Mouse (Mus musculus): ENCODE measurements around the gene Atp6v1a.
A peak's percentile ranks its signal among the peaks of the same experiment; 100 is the strongest.

Atp6v1a gene

DNA sequence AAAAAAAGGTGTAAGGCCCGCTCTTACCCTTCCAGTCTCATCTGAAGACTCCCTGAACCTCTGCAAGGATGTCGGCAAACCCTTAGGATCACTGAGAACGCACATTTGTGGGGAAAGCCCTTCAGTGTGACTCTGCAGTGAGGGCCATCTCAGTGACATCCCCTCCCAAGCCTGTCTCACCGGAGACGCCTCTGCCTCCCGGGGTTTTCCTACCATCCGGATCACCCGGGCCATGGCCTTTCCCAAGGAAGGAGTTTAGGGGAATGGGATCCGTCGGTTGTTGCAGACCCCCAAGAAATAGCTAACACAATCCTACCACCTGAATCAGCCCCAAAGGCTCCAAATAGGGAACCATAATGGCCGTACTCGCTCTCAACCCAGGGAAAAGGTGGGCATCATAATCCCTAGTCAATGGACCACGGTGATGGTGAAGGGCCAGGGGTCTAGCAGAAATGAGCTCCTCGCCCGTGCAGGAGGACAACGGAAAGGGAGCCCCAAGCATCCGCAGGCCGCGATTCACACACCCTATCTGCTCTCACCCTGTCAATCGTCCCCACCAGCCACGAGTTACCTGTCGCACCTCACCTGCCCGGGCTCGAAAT is 1.0 kb downstream of the Atp6v1a start:
- no peak for DNase-seq (ENCODE audit: low spot score in 2 of 2)

DNA sequence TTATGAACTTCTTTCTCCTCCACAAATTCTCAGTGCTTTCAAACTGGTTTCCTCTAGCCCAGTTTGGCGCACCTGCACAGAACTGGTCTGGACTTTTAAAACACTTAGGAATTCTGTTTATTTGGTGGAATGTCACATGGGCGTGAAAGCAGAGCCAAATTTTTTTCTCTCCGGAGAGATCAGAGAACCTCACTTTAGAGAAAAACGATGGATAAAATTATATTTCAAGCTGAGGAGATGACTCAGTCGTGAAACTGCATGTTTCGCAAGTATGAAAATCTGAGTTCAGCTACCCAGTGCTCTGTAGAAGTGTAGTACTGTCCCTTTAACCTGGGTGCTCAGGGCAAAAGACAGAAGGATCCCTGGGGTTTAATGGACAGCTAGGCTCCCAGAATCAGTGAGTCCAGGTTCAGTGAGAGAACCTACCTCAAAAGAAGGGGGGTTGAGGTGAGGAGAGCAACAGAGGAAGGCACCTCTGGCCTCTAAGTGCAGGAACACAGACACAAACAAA is 2.9 kb downstream of the Atp6v1a start:
- no peak for DNase-seq (ENCODE audit: low spot score in 2 of 2)

DNA sequence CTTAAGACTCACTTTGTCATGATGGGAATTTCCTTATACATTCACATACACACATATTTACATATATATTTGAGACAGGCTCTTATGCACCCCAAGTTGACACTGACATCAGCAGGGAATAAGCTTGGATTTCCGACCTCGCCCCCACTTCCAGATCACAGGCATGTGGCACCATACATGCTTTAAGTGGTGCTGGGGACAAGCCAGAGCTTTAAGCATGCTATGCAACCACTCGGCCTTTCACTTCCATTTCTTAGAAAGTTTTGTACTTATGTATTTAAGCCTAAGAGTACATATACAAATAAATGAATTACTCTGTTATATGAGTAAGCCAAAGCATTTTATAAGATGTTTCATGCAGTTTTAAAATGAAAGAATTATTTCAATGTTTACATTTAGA is 6.3 kb downstream of the Atp6v1a start:
- no peak for DNase-seq (ENCODE audit: low spot score in 2 of 2)

DNA sequence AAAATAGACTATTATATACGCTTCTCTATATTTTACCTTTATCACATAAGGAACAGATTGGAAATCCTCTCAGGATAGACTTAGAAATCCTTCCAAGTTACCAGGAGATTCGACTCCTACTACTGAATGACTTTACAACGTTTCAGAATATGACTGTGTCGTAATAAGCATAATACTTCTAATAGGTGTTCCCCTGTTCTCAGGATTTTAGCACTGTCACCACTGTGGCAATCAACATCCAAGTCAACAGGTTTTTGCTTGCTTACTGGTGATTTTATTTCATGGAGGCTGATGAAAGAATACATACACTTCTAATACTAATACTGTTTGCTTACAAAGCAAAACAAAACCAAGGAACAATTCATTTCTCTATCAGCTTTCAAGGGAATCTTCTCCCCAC is 7.2 kb downstream of the Atp6v1a start:
- no peak for DNase-seq (ENCODE audit: low spot score in 2 of 2)

DNA sequence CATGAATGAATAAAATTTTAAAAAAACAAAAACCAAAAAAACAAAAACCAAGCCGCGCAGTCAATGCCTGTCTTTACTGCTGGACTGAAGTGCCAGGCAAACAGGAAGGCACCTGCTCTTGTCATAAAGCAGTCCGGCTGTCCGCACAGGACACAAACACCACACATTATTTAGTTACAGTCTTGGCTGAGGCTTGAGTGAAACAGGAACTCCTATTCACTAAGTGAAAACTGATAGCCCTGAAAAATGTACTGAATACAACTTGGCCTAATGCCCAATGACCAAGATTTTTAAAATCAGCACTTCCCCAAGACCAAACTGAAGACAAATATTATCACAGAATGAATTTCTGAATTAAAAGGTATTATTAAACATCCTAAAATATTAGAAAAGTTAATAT is 13.1 kb downstream of the Atp6v1a start:
- no peak for DNase-seq (ENCODE audit: low spot score in 2 of 2)

DNA sequence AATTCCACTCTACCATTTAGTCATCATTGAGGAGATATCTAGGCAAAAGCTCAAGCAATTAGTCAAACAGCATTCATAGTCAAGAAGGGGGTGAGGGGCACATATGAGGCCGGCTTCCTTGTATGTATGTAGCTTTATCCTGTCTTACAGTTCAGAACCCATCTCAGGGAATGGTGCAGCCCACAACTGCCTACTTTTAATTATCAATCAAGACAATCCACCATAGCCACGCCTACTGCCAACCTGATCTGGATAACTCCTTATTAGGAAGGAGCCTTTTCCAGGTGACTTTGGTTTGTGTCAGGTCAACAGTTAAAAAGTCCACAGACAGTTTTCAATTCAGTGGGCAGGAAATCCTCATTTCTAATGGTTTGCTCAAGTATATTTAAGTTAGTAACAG is 14.1 kb downstream of the Atp6v1a start:
- no peak for DNase-seq (ENCODE audit: low spot score in 2 of 2)

DNA sequence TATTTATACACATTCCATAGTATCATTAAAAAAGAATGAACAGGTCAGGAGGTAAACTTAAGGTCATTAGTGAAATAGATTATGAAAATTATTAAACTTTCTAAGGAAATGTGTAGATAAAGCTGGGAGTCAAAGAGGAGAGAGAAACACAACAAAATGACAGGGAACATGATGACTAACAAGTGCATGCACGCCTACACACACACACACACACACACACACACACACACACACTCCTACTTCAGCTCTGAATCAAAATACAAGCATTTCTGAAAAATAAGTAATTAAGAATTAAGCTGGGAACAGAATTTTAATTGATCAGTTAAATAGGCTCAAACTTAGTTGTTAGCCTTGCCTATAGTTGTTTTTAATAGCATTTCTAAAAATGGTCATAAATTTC is 14.8 kb downstream of the Atp6v1a start:
- no peak for DNase-seq (ENCODE audit: low spot score in 2 of 2)

DNA sequence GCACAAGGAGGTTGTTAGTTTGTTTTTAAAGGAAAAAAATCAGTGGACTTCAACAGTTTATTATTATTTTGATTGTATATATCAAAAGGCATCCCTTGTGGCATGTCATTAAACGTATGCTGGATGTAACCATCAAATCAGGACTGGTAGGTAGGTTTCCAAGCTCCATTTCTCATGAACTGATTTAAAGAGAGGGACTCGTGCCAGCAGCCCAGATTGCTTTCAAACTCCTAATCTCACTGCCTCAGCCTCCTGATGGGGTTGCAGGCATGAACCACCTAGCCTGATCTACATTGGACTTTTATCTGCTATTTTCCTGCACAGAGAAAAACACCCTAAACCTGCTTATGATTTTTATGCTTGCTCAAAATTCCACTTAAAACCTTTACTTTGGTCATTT is 15.7 kb downstream of the Atp6v1a start:
- no peak for DNase-seq (ENCODE audit: low spot score in 2 of 2)

DNA sequence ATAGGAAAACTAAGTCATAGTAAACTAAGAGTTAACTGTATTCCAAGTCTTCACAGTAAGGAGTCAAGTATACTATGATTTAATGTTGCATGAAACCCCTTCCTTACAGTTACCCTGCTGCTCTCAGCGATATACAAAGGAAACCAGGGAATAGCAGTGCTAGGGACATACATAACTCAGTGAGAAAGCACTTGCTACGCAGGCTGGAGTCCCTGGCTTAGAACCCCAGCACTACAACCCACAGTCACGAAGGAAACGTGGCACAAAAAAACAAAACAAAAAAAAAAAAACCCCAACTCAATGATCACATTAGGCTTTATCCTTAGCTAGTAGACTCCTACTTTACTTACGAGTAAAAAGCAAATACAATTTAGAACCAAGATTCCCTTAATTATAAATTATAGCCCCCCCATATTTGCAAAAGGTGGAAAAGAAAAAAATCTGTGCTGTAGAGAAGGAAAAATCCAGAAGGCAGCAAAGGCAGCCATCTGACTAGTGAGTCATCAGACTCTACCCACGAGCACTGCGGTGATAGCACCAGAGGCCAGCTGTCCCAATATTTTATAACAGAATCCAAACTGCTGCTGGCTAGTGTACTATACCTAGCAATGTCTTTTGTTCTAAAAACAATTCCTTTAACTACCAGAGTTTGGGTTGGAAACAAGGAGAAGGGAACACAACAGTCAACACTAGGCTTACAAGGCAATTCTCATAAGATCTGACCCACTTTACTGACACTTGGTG is 16.4 kb downstream of the Atp6v1a start:
- DNase-seq (ENCODE audit: low spot score in 2 of 2) = peak in 1 of 2 experiments; percentile 76

DNA sequence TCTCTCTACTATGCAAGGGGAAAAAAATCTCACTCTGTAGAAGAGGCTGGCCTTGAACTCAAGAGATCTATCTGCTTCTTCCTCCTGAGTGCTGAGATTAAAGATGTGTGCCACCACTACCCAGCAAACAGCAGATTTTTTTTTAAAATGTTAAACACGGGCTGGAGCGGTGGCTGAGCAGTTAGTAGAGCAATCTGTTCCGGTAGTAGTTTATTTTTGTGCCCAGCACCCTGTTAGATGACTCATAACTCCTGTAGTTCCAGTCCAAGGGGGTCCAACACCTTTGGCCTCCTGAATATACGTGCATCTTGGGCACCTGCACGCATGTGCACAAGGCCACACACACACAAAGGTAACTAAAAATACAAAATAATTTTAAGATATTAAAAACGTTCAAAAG is 16.9 kb downstream of the Atp6v1a start:
- DNase-seq (ENCODE audit: low spot score in 2 of 2) = no peak

DNA sequence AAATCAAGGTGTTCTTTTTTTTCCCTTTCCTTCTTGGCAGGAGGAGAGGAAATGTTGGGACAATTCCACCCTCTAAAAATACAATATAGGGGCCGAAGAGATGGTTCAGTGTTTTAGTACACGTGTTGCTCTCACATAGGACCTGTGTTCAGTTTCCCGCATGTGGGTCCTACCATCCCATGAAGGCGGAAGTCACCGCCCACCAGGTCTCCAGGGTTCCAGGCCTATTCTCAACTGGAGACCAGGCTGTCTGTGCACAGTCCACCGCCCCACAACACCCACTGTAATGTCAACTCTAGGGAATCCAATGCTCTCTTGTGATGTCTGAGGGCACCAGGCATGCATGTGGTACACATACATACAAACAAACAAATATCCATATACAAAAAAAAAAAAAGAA is 17.4 kb downstream of the Atp6v1a start:
- no peak for DNase-seq (ENCODE audit: low spot score in 2 of 2)

DNA sequence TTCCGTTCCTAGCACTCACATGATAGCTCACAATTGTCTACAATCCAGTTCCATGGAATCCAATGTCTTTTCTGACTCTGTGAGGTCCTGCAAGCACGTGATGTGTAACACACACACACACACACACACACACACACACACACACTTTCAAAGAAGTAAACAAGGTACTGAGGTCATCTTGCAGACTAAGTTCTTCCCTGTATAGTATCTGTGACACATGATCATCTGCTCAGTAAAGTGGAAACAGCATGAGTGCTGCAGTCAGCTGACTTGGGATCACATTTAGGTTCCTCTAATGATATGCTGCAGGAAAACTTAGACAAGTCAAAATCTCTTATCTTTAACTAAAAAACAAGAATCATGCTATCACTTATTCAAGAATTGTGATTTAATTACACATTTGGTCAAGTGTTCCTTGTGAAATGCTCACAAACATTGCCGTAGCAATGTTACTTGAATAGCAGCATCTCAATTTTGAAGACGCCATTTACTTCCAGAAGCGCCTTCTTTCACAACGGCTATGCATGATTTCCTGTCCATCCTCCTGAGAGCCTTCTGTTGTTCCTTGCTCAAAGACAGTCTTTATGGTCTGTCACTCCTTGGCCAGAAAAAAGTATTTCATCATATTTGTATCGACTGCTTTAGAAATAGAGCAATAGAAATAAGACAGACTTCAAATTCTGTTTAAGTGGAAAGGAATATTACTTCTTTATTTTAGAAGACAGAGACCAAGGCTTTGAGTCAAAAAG is 19.6 kb downstream of the Atp6v1a start:
- no peak for DNase-seq (ENCODE audit: low spot score in 2 of 2)

DNA sequence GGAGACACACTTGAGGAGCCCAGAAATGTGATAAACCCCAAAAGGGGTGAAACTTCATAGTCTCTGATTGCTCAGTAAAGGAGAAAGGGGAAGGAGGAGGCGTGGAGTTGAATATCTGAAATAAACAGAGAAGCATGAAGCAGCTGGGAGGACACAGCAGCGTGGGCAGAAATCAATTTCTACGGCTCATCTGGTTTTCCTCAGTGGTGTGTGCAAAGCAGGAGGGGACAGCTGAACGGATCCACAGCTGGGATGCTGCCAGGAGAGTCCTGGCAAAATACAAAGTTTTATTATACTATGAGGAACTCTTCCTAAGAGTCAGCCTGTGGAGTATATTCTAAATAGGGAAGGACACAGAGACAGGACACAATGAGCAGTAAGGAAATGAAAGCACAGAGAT is 30.5 kb downstream of the Atp6v1a start:
- peak in 1 of 2 experiments; percentile 32 for DNase-seq (ENCODE audit: low spot score in 2 of 2)

DNA sequence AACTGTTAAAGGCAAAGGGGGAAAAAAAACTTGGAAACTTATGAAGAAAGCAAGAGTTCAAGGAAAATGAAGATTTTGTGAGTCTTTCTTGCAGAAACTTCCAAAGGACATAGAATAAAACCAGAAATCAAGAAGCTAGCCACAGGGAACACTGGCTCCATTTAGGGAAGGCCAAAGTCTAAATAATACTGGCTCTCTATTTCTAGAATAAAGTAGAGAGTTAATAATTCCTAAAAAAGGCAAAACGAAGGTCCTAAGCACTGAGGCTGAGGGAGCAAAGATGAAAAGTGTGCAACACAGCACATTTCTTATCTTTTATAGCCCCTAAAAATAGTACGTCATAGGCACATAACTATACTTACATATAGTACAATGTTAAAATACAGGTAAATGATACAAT is 34.3 kb downstream of the Atp6v1a start:
- no peak for DNase-seq (ENCODE audit: low spot score in 2 of 2)

DNA sequence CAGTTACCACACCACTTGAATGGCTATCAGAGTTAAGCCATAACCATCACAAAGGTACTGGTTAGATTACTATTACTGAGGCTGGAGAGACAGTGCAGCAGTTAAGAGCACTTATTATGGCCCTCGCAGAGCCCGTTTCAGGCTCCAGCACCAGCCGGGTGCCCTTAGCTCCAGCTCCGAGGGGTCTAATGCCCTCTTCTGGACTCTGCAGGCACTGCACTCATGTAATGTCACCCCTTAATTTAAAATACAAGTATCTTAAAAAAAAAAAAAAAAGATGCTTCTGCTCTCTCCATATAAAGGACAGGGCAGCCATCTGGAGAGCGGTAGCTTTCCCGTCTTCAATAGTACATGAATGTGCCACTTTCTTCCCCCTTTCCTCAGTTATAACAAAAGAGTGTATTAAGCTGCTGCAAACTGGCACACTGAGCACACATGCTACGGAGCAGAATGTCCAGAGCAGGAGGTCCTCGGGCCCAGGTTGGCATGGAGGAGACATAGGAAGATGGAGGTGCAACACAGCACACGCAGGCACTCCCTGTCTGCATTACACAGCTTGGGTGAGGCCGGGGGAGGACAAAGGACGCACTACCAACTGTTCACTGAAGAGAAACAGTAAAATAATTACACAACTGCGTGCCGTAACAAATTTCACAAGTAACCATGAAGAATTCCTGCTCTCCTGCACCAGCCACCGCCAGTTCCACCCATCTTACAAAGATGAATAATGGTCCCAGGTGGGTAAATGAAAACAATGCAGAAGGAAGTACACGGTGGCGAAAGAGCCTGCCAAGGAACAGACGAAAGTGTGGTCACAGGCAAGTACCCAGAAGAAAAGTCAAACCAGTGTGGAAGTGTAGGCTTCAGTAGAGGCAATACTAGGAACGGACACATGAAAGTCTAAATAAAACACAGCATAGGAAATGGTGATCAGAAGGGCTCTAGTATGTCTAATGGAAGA is 35.4 kb downstream of the Atp6v1a start:
- DNase-seq (ENCODE audit: low spot score in 2 of 2) = no peak

DNA sequence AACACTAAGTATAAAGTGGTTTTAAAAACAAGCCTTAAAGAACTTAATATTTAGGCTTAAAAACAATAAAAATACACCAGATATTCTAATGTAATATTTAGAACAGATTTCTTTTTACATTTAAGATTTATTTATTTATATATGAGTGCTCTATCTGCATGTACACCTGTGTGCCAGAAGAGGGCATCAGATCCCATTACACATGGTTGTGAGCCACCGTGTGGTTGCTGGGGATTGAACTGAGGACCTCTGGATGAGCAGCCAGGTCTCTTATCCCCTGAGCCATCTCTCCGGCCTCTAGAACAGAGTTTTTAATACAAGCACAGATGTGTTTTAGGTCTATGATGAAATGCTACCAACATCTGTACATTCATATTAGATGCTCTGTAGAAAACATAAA is 36.6 kb downstream of the Atp6v1a start:
- no peak for DNase-seq (ENCODE audit: low spot score in 2 of 2)

DNA sequence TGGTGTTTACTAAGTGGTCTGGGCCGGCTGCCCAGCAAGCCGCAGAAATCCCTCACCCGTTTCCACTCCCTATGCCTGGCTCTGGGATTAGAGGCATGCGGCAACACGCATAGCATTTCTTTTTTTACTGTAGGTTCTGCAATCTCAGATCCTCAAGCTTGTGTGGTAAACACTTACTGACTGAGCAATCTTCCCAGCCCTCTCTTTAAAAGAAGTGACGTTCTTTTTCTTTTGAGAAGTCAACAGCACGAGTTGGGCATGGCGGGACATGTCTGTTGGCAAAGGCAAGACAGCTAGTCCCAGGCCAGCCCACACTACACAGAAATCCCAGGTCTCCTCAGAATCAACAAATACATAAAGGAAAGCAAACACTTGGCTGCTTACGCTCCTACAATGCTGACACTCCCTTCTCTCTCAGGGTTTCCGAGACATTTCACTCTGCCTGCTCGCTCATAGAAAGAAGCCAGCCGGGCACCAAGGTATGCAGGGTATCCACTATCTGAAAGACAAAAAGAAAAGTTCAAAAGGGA is 38.3 kb downstream of the Atp6v1a start:
- DNase-seq (ENCODE audit: low spot score in 2 of 2) = no peak

DNA sequence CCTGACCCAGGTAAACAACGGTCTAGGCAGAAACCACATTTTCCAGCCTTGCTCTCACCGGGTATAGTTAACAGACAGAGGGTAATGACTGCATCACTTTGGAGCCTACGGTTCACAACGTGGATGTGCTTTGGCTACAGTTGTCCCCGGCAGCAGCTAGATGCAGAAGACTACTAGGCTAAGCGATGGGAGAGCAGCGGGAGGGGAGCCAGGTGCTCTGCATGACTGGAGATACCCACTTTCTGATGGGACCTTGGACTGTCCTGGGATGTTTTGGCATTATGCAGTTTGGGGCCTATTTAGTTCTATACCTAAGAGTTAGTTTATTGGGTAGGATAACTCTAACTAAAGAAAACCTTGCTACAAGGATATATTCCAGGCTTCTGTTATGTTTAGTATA is 40.1 kb downstream of the Atp6v1a start:
- DNase-seq (ENCODE audit: low spot score in 2 of 2) = no peak

DNA sequence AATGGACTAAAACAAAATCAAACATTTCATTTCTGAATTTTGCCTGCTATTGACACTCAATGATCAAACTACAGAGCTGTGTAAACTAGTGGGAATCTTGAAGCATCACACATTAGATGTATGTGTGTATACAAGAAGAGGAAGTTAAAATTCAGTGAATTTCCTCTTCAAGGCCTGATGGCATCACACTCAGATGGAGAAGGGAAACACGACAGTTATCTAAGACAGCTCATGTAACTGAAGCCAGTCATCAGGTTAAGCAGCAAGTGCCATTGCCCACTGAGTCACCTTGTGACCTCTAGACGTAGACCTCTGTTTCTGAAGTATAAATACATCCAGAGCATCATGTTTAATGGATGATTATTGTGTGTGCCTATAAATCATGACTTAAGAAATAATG is 51.9 kb downstream of the Atp6v1a start:
- no peak for DNase-seq (ENCODE audit: low spot score in 2 of 2)

DNA sequence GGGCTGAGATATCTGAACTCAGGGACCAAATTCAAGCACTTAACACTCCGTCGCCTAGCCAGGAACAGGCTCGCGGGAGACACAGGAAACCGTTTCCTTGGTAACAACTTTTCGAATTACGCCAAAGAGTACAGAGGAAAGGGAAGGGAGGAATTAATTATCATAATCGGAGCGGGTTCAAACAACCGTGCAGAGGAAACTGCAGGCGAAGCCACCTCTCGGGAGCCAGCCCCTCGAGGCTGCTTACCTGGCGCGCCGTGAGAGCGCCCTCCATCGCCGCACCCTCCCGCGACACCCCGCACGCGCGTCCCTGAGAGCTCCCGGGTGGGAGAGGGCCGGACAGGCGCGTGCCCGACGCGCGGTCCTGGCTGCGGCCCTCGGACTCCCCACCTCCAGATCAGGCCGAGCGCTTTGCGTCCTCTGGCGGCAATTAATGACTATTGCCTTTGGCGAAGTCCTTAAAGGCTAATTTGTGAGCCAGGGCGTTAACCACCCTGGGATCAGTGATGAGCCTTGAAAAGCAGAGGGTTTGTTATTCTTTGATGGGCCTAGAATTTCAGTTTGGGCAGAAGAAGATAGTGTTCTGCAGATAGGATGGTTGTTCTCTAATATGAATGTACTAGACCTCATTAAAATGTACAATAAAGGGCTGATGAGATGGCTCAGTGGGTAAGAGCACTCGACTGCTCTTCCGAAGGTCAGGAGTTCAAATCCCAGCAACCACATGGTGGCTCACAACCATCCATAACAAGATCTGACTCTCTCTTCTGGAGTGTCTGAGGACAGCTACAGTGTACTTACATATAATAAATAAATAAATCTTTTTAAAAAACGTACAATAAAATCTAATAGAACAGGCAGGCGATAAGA is 76.2 kb downstream of the Atp6v1a start, which contains the start of gene Gramd1c:
TSS of gene Gramd1c (minus strand) at position 321 of the 870 bp plus-strand sequence.
- DNase-seq (ENCODE audit: low spot score in 2 of 2) = peak; percentile 28 to 47

All from left cerebral cortex, adult 9 months (tissue).